Mouse (Mus musculus): ENCODE measurements around the gene Gm21913. TPM values are rescaled to one million over a fixed set of nuclear protein-coding genes. Genes with fewer than 3 reads are reported as not detected.
"Not testable (repeated sequence)": the region's sequence is repeated elsewhere in the genome, so short reads cannot be mapped to it uniquely, and the experiment has no call there.

Gene Gm21913
- not detected in 2 replicates for polyA plus RNA-seq (2012)

DNA sequence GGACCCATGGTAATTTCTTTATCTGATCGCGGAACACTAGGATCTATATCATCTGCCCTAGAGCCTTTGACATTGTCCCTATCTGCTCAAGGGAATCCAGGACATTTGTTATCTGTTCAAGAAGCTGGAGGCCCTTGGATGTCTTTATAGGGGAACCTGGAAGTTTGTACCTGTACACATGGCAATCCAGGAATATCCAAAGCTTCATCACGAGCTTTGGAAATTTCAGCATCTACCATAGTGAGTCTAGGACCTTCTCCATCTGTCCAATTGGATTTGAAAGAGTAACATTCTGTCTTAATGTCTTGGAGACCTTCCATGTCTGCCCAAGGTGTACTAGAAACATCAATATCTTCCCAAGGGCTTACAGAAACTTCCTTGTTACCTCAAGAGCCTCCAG is at the start of gene Gm21913:
TSS of gene Gm21913 (plus strand) at position 301 of the 400 bp plus-strand sequence.
- not testable (repeated sequence) for H3K27me3 ChIP-seq (ENCODE audit: control insufficient read depth); H3K36me3 ChIP-seq (ENCODE audit: control insufficient read depth); H3K9me3 ChIP-seq (ENCODE audit: control insufficient read depth, low read length); H3K4me3 ChIP-seq (replicated peaks); H3K4me1 ChIP-seq (ENCODE audit: control insufficient read depth)

Other genes with a start within 250 kb of the Gm21913 start
- gene Gm29110, start 153.4 kb upstream of the Gm21913 start, polyA plus RNA-seq (2012): not detected in 2 replicates

Data from erythroblast, embryonic 14.5 days (primary cell).